Comparison of ENCODE assay signal across 8 mouse cellular contexts in the genomic region with DNA sequence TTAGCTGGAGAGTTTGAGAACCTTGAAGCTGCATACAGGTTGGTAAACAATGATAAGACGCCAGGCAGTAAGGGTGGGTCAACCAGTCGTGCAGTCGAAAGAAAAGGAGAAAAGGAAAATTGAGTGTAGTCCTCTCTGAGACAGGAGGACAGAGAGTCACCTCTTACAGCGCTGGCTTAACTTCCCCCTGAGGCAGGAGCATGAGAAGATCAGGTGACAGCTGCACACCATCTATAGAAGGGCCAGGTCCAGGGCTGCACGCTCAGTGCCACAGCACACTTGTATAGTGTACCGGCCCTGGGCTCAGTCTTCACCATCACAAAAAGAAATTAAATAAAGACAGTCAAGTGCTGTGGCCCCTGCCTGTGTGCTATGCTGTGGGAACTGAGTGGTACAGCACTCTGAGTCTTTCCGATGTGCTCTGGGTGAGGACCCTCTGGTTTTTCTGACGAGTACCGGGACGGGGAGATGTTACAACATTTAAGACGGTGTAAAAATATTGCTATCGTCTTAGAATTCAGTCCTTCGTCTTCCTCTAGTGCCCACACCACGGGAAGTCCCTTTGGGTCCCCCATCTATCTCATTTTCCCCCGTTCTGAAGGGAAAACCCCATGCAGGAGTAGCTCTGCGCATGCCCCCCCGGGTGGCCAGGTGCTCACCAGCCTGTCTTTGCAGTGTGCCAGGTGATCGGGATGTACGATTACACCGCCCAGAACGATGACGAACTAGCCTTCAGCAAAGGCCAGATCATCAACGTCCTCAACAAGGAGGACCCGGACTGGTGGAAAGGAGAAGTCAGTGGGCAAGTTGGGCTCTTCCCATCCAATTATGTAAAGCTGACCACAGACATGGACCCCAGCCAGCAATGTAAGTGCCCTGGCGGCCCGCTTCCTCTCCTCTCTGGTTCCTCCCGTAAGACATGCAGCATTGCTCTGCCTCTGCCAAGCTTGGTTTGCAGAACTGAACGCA.
DNase-seq lines count a peak whose midpoint lies in the region; ATAC-seq lines count a peak whose summit lies in the region.

No protein-coding gene starts in this region.

- ATAC-seq in hindbrain, embryonic 14.5 days (ENCODE audit: low FRiP score), result no peak; the same call in 1 of the 2 replicates
- no peak for ATAC-seq in hindbrain, embryonic 11.5 days (ENCODE audit: low FRiP score)

- 0 out of 2 replicates have a peak overlapping the region, but pooled peaks have one; percentile 11 for H3K27ac ChIP-seq in hindbrain, embryonic 14.5 days
- no peak overlapping the region for H3K27ac ChIP-seq in hindbrain, embryonic 11.5 days (ENCODE audit: low read depth, low read length)

- no peak overlapping the region for H3K4me2 ChIP-seq in hindbrain, embryonic 14.5 days (replicated peaks)
- H3K4me2 ChIP-seq in hindbrain, embryonic 11.5 days (replicated peaks; ENCODE audit: low read depth, low read length), result no peak overlapping the region

- H3K27me3 ChIP-seq in hindbrain, embryonic 14.5 days (ENCODE audit: control insufficient read depth, insufficient read depth, low read length), result no peaks in the 10 kb centered on the region
- H3K27me3 ChIP-seq in hindbrain, embryonic 11.5 days (ENCODE audit: control insufficient read depth, insufficient read depth, low read length), result no peaks in the 10 kb centered on the region

- no peaks in the 10 kb centered on the region for H3K9me3 ChIP-seq in hindbrain, embryonic 14.5 days (ENCODE audit: control insufficient read depth, low read length)
- H3K9me3 ChIP-seq in hindbrain, embryonic 11.5 days (ENCODE audit: control insufficient read depth, low read length), result no peaks in the 10 kb centered on the region

- H3K36me3 ChIP-seq in hindbrain, embryonic 14.5 days (replicated peaks; ENCODE audit: control insufficient read depth, insufficient read depth), result peaks cover 64% of the 10 kb centered on the region
- H3K36me3 ChIP-seq in hindbrain, embryonic 11.5 days (ENCODE audit: control insufficient read depth, insufficient read depth, low read length), result peaks cover 4% of the 10 kb centered on the region

- WGBS in hindbrain, embryonic 14.5 days, result 90% methylated on average over 28 of the region's 28 CpGs
- WGBS in hindbrain, embryonic 11.5 days, result 94% methylated on average over 28 of the region's 28 CpGs

- H3K4me3 ChIP-seq in hindbrain, embryonic 14.5 days (replicated peaks; ENCODE audit: low read length), result no peak overlapping the region
- H3K4me3 ChIP-seq in hindbrain, embryonic 11.5 days (ENCODE audit: low read depth, low read length), result no peak overlapping the region

- no peak for DNase-seq in hindbrain, embryonic 14.5 days (ENCODE audit: low spot score)
- DNase-seq in hindbrain, embryonic 11.5 days (ENCODE audit: low spot score), result no peak
- DNase-seq in CD4-positive, CD25-positive, alpha-beta regulatory T cell, adult 2 months (ENCODE audit: low read depth, low spot score), result peak; percentile 70
- peak; percentile 83 for DNase-seq in cerebellum, adult 11-12 months
- DNase-seq in induced T-regulatory cell, adult 2 months (ENCODE audit: low read depth), result peak; percentile 76
- peak; percentile 91 to 93 for DNase-seq in monocyte, adult 2 months (ENCODE audit: low read depth in 1 of 2, low spot score in 2 of 2)
- DNase-seq in frontal cortex, postnatal 25 days (ENCODE audit: low spot score in 2 of 2), result no peak
- DNase-seq in retina, postnatal 1 day, result no peak

- no peaks in the 10 kb centered on the region for H3K4me1 ChIP-seq in hindbrain, embryonic 14.5 days (replicated peaks; ENCODE audit: control insufficient read depth, insufficient read depth, low read length)
- no peaks in the 10 kb centered on the region for H3K4me1 ChIP-seq in hindbrain, embryonic 11.5 days (replicated peaks; ENCODE audit: control insufficient read depth, insufficient read depth, low read length)

- no peak overlapping the region for H3K9ac ChIP-seq in hindbrain, embryonic 14.5 days
- H3K9ac ChIP-seq in hindbrain, embryonic 11.5 days (ENCODE audit: low read depth, low read length), result no peak overlapping the region

Comparison
In these comparisons a context has a peak if more than half of its experiments do, and no peak if none do; other contexts are left out.
1. DNase-seq: peak in CD4-positive, CD25-positive, alpha-beta regulatory T cell, adult 2 months (single experiment), cerebellum, adult 11-12 months (single experiment), induced T-regulatory cell, adult 2 months (single experiment) and monocyte, adult 2 months (2 of 2); none in hindbrain, embryonic 14.5 days (single experiment), hindbrain, embryonic 11.5 days (single experiment), frontal cortex, postnatal 25 days (0 of 2) and retina, postnatal 1 day (single experiment).